In genomic region chr12:104351812-104352211, GRCm38 (mm10) we compare ENCODE assay signal across 13 mouse cellular contexts. TPM values are rescaled to one million over a fixed set of nuclear protein-coding genes. Genes with fewer than 3 reads are reported as not detected.
DNase-seq lines count a peak whose midpoint lies in the region; ATAC-seq and TF ChIP-seq lines count a peak whose summit lies in the region.
"Not testable (repeated sequence)": the region's sequence is repeated elsewhere in the genome, so short reads cannot be mapped to it uniquely, and the experiment has no call there.
"Had no signal": no experiment of that assay in that cellular context is flagged by ENCODE, and none has a peak within 500 bp of the region (broad histone marks: within the 10 kb centered on the region; RNA-seq: fewer than 3 reads in every experiment).

No protein-coding gene starts in this region.

- not testable (repeated sequence) for H3K4me3 ChIP-seq in intestine, postnatal 0 days (ENCODE audit: low read depth, low read length)

- peak; percentile 68 for TF ChIP-seq CTCF in intestine, postnatal 0 days (IDR thresholded peaks at IDR 0.05; ENCODE audit: low read depth)

- H3K27ac ChIP-seq in intestine, postnatal 0 days (ENCODE audit: low read depth, low read length): not testable (repeated sequence)

- not testable (repeated sequence) for ATAC-seq in intestine, postnatal 0 days

- 25% methylated on average over 3 of the region's 3 CpGs for WGBS in intestine, postnatal 0 days

- H3K9me3 ChIP-seq in intestine, postnatal 0 days (ENCODE audit: control insufficient read depth): not testable (repeated sequence)

- not testable (repeated sequence) for H3K9ac ChIP-seq in intestine, postnatal 0 days (ENCODE audit: low read depth, low read length)

- not testable (repeated sequence) for H3K4me1 ChIP-seq in intestine, postnatal 0 days (replicated peaks; ENCODE audit: control insufficient read depth, insufficient read depth, low read length)

- not testable (repeated sequence) for H3K4me2 ChIP-seq in intestine, postnatal 0 days (replicated peaks; ENCODE audit: low read depth)

- DNase-seq in 3T3-L1 (ENCODE audit: low read depth, low spot score): peak; percentile 67
- DNase-seq in adrenal gland, postnatal 10 days: peak; percentile 70
- DNase-seq in embryo, embryonic 10.5 days (ENCODE audit: low spot score): peak; percentile 65
- DNase-seq in gastrocnemius, postnatal 10 days: peak; percentile 31
- peak; percentile 28 to 47 for DNase-seq in layer of hippocampus, postnatal 36 days
- DNase-seq in lung, postnatal 14 days: peak; percentile 44
- peak; percentile 74 for DNase-seq in right cerebral cortex, postnatal 14 days

- not testable (repeated sequence) for H3K36me3 ChIP-seq in intestine, postnatal 0 days (ENCODE audit: control insufficient read depth, insufficient read depth)

- not testable (repeated sequence) for H3K27me3 ChIP-seq in intestine, postnatal 0 days (replicated peaks; ENCODE audit: control insufficient read depth, insufficient read depth, low read length)

RNA-seq across cellular contexts. Expression of gene Serpina3k, which starts 13.5 kb away (rescaled TPM):
- 100 to 1,000 TPM; 111 to 340 TPM for total RNA-seq in adrenal gland, postnatal 10 days (2021)
- total RNA-seq in gastrocnemius, postnatal 10 days (2021): under 1 TPM in 1 of 2 experiments, not detected in 1; 0.59 TPM
- not detected in 2 replicates for polyA plus RNA-seq in intestine, postnatal 0 days (2015; fragmentation: Nextera tagmentation; extraction: Ambion mirVana)
- not detected for total RNA-seq in layer of hippocampus, postnatal 36 days (2021)
- polyA plus RNA-seq: forebrain, embryonic 15.5 days; intestine, embryonic 14.5 days; lung, embryonic 16.5 days; neural tube, embryonic 14.5 days; stomach, embryonic 16.5 days had no signal

RNA-seq across cellular contexts. Expression of gene Serpina3m, which starts 13.5 kb away (rescaled TPM):
- 100 to 1,000 TPM in 1 of 2 experiments, 10 to 100 TPM in 1; 40.0 to 128 TPM for total RNA-seq in adrenal gland, postnatal 10 days (2021)
- total RNA-seq in gastrocnemius, postnatal 10 days (2021): under 1 TPM; 0.21 to 0.23 TPM
- polyA plus RNA-seq in intestine, postnatal 0 days (2015; fragmentation: Nextera tagmentation; extraction: Ambion mirVana): not detected in 2 replicates
- under 1 TPM; 0.30 to 0.47 TPM for total RNA-seq in layer of hippocampus, postnatal 36 days (2021)
- polyA plus RNA-seq: forebrain, embryonic 15.5 days; intestine, embryonic 14.5 days; lung, embryonic 16.5 days; neural tube, embryonic 14.5 days; stomach, embryonic 16.5 days had no signal

RNA-seq across cellular contexts. Expression of gene Serpina3j, which starts 37.5 kb away (rescaled TPM):
- not detected for total RNA-seq in adrenal gland, postnatal 10 days (2021)
- total RNA-seq in gastrocnemius, postnatal 10 days (2021): not detected
- polyA plus RNA-seq in intestine, postnatal 0 days (2015; fragmentation: Nextera tagmentation; extraction: Ambion mirVana): not detected in 2 replicates
- not detected for total RNA-seq in layer of hippocampus, postnatal 36 days (2021)
- polyA plus RNA-seq: forebrain, embryonic 15.5 days; intestine, embryonic 14.5 days; lung, embryonic 16.5 days; neural tube, embryonic 14.5 days; stomach, embryonic 16.5 days had no signal

RNA-seq across cellular contexts. Expression of gene Serpina3n, which starts 54.7 kb away (rescaled TPM):
- total RNA-seq in adrenal gland, postnatal 10 days (2021): 100 to 1,000 TPM in 1 of 2 experiments, 10 to 100 TPM in 1; 59.9 to 180 TPM
- total RNA-seq in gastrocnemius, postnatal 10 days (2021): 1 to 10 TPM; 1.2 to 1.9 TPM
- 0.18 and 0.21 TPM in 2 replicates for polyA plus RNA-seq in intestine, postnatal 0 days (2015; fragmentation: Nextera tagmentation; extraction: Ambion mirVana)
- 10 to 100 TPM; 72.9 to 78.6 TPM for total RNA-seq in layer of hippocampus, postnatal 36 days (2021)
- polyA plus RNA-seq: forebrain, embryonic 15.5 days; intestine, embryonic 14.5 days had no signal

Comparison
In these comparisons a context has a peak if more than half of its experiments do, and no peak if none do; other contexts are left out.
1. RNA of gene Serpina3k, which starts 13.5 kb away (total RNA-seq): 111 to 340 TPM in adrenal gland, postnatal 10 days; 0.59 TPM in gastrocnemius, postnatal 10 days and not detected in layer of hippocampus, postnatal 36 days; every median in the first group is over 10 times any median in the second.
2. RNA of gene Serpina3m, which starts 13.5 kb away (total RNA-seq): 40.0 to 128 TPM in adrenal gland, postnatal 10 days; 0.30 to 0.47 TPM in layer of hippocampus, postnatal 36 days and 0.21 to 0.23 TPM in gastrocnemius, postnatal 10 days; every median in the first group is over 10 times any median in the second.
3. Peak in every context shown above with its lines, with median percentiles within 50 percentile points of each other: DNase-seq.